ENCODE assay signal across 9 mouse cellular contexts in genomic region chr8:120528332-120528731, GRCm38 (mm10).
A peak's percentile ranks its signal among the peaks of the same experiment; 100 is the strongest.
DNase-seq lines count a peak whose midpoint lies in the region; ATAC-seq lines count a peak whose summit lies in the region.
"Had no signal": no experiment of that assay in that cellular context is flagged by ENCODE, and none has a peak within 500 bp of the region (broad histone marks: within the 10 kb centered on the region; RNA-seq: fewer than 3 reads in every experiment).

No protein-coding gene starts in this region.

- H3K27ac ChIP-seq in kidney, embryonic 15.5 days = peak overlapping the region; percentile 41; the same call in 1 of the 2 replicates
- no peak overlapping the region for H3K27ac ChIP-seq in kidney, embryonic 14.5 days (ENCODE audit: low read depth, low read length)
- H3K27ac ChIP-seq in embryonic facial prominence, embryonic 10.5 days (replicated peaks) = peak overlapping the region; percentile 24
- H3K27ac ChIP-seq: kidney, postnatal 0 days had no signal

- H3K4me3 ChIP-seq in kidney, embryonic 15.5 days (replicated peaks) = no peak overlapping the region
- H3K4me3 ChIP-seq in kidney, embryonic 14.5 days (ENCODE audit: low read length) = no peak overlapping the region
- H3K4me3 ChIP-seq in embryonic facial prominence, embryonic 10.5 days = 0 out of 2 replicates have a peak overlapping the region, but pooled peaks have one; percentile 9

- H3K36me3 ChIP-seq in kidney, embryonic 15.5 days = no peaks in the 10 kb centered on the region
- H3K36me3 ChIP-seq in kidney, embryonic 14.5 days (ENCODE audit: control insufficient read depth, insufficient read depth, low read length) = no peaks in the 10 kb centered on the region
- H3K36me3 ChIP-seq in embryonic facial prominence, embryonic 10.5 days (replicated peaks) = no peaks in the 10 kb centered on the region

- no peak overlapping the region for H3K4me2 ChIP-seq in kidney, embryonic 15.5 days
- H3K4me2 ChIP-seq in kidney, embryonic 14.5 days (replicated peaks; ENCODE audit: low read depth, low read length) = no peak overlapping the region

- peak; percentile 78 for DNase-seq in ES-CJ7 (ENCODE audit: low read depth, low spot score)
- peak; percentile 51 for DNase-seq in embryonic facial prominence, embryonic 10.5 days (ENCODE audit: low spot score)
- peak; percentile 57 to 68 for DNase-seq in thymus, adult 18-20 months
- DNase-seq in cerebellum, postnatal 10 days = no peak

- no peak; the same call in 1 of the 2 replicates for ATAC-seq in kidney, embryonic 15.5 days (replicated peaks; ENCODE audit: low FRiP score)
- ATAC-seq in kidney, embryonic 14.5 days (ENCODE audit: low FRiP score, low TSS enrichment) = no peak
- ATAC-seq in CD4-positive, CD25-positive, alpha-beta regulatory T cell, adult 4 months = no peak
- ATAC-seq: Patski had no signal

- WGBS in kidney, embryonic 15.5 days = 42% methylated on average over 3 of the region's 3 CpGs
- 26% methylated on average over 3 of the region's 3 CpGs for WGBS in kidney, embryonic 14.5 days
- 23% methylated on average over 3 of the region's 3 CpGs for WGBS in embryonic facial prominence, embryonic 10.5 days

- no peak overlapping the region for H3K9ac ChIP-seq in kidney, embryonic 15.5 days
- no peak overlapping the region for H3K9ac ChIP-seq in kidney, embryonic 14.5 days (ENCODE audit: low read depth, low read length)

- H3K4me1 ChIP-seq in kidney, embryonic 15.5 days = peaks cover 82% of the 10 kb centered on the region
- peaks cover 68% of the 10 kb centered on the region for H3K4me1 ChIP-seq in kidney, embryonic 14.5 days (ENCODE audit: control insufficient read depth, insufficient read depth, low read length)
- peaks cover 95% of the 10 kb centered on the region for H3K4me1 ChIP-seq in embryonic facial prominence, embryonic 10.5 days

- 0 out of 2 replicates have a peak, but pooled peaks cover 9% of the 10 kb centered on the region for H3K27me3 ChIP-seq in kidney, embryonic 15.5 days
- no peaks in the 10 kb centered on the region for H3K27me3 ChIP-seq in kidney, embryonic 14.5 days (ENCODE audit: control insufficient read depth, insufficient read depth, low read length)
- peaks cover 69% of the 10 kb centered on the region for H3K27me3 ChIP-seq in embryonic facial prominence, embryonic 10.5 days (replicated peaks; ENCODE audit: low read depth, poor library complexity, severe bottlenecking)
- H3K27me3 ChIP-seq: Patski had no signal

- no peaks in the 10 kb centered on the region for H3K9me3 ChIP-seq in kidney, embryonic 15.5 days (replicated peaks)
- no peaks in the 10 kb centered on the region for H3K9me3 ChIP-seq in kidney, embryonic 14.5 days (ENCODE audit: control insufficient read depth, low read length)
- H3K9me3 ChIP-seq in embryonic facial prominence, embryonic 10.5 days = no peaks in the 10 kb centered on the region

Comparison
In these comparisons a context has a peak if more than half of its experiments do, and no peak if none do; other contexts are left out.
1. DNase-seq: peak in ES-CJ7 (single experiment), embryonic facial prominence, embryonic 10.5 days (single experiment) and thymus, adult 18-20 months (2 of 2); none in cerebellum, postnatal 10 days (0 of 2).